Mouse (Mus musculus) left cerebral cortex, postnatal 4 days (tissue): ENCODE data around the gene Zfp941. TPM values are rescaled to one million over a fixed set of nuclear protein-coding genes. Genes with fewer than 3 reads are reported as not detected.

Experiments used
- DNase-seq: peaks from one replicate; pipeline ENCODE4 v3.0.0-alpha.2; 2022
- intact Hi-C: fragments of 180-260 bp; cut with DNase I; formaldehyde crosslinking; loops from one replicate; pipeline ENCODE4 v1.15.1; 2025
- total RNA-seq, 2 experiments: library from RNA; stranded (reverse); gene quantifications; 2 replicates each; pipeline ENCODE4 v1.2.3; 2021

Gene Zfp941
- total RNA-seq, 2 experiments from 2014 or later = 10.9 to 15.0 TPM

GRCm38 (mm10) chr7:140843806-140844205 lies 21.8 kb upstream of the Zfp941 start:
- DNase-seq = no peak
- intact Hi-C loops = no loop called here

GRCm38 (mm10) chr7:140840750-140841735 lies 19.1 kb upstream of the Zfp941 start:
- intact Hi-C loops = no loop called here
- no peak for DNase-seq

- DNase-seq = no peak
- intact Hi-C loops = no loop called here
These were observed 17.6 kb upstream of the Zfp941 start for GRCm38 (mm10) chr7:140839556-140839955.

- no peak for DNase-seq
- intact Hi-C loops = no loop called here
These were observed 14.5 kb upstream of the Zfp941 start for GRCm38 (mm10) chr7:140836243-140837115.

- intact Hi-C loops = no loop called here
- DNase-seq = no peak
These were observed 13.7 kb upstream of the Zfp941 start for GRCm38 (mm10) chr7:140835758-140836087.

GRCm38 (mm10) chr7:140834968-140835757 lies 13.2 kb upstream of the Zfp941 start, which contains the start of gene Urah:
TSS of gene Urah (plus strand) at chr7:140835018.
- intact Hi-C loops = no loop called here
- no peak for DNase-seq

- intact Hi-C loops = no loop called here
- no peak for DNase-seq
These were observed 11.4 kb upstream of the Zfp941 start for GRCm38 (mm10) chr7:140833341-140833740.

- no peak for DNase-seq
- intact Hi-C loops = no loop called here
These were observed 9.5 kb upstream of the Zfp941 start for GRCm38 (mm10) chr7:140831447-140831846.

- peak; percentile 20 for DNase-seq
- intact Hi-C loops = loop anchor here (10.0 kb wide), 1 partner anchor 754 kb away; no protein-coding TSS in a partner anchor
These were observed 6.3 kb upstream of the Zfp941 start for GRCm38 (mm10) chr7:140828171-140828881.

- intact Hi-C loops = loop anchor here (10.0 kb wide), 1 partner anchor 748 kb away; no protein-coding TSS in a partner anchor
- no peak for DNase-seq
These were observed 753 bp upstream of the Zfp941 start for GRCm38 (mm10) chr7:140822731-140823130.

GRCm38 (mm10) chr7:140821305-140821652 lies 699 bp downstream of the Zfp941 start:
- intact Hi-C loops = loop anchor here (10.0 kb wide), 1 partner anchor 746 kb away; no protein-coding TSS in a partner anchor
- DNase-seq = no peak

GRCm38 (mm10) chr7:140820173-140820572 lies 1.8 kb downstream of the Zfp941 start:
- intact Hi-C loops = loop anchor here (10.0 kb wide), 1 partner anchor 745 kb away; no protein-coding TSS in a partner anchor
- DNase-seq = peak; percentile 51

- intact Hi-C loops = no loop called here
- no peak for DNase-seq
These were observed 9.1 kb downstream of the Zfp941 start for GRCm38 (mm10) chr7:140812850-140813249.

- intact Hi-C loops = no loop called here
- DNase-seq = peak; percentile 46
These were observed 10.3 kb downstream of the Zfp941 start for GRCm38 (mm10) chr7:140811714-140812113.

- DNase-seq = no peak
- intact Hi-C loops = no loop called here
These were observed 11.5 kb downstream of the Zfp941 start for GRCm38 (mm10) chr7:140810496-140810895.

GRCm38 (mm10) chr7:140805704-140806103 lies 16.3 kb downstream of the Zfp941 start:
- peak; percentile 25 for DNase-seq
- intact Hi-C loops = no loop called here

- intact Hi-C loops = no loop called here
These were observed 19.3 kb downstream of the Zfp941 start for GRCm38 (mm10) chr7:140802629-140803028.

GRCm38 (mm10) chr7:140798212-140798611 lies 23.8 kb downstream of the Zfp941 start:
- DNase-seq = no peak
- intact Hi-C loops = no loop called here

More at GRCm38 (mm10) chr7:140802629-140803028, 19.3 kb downstream of the Zfp941 start:
- DNase-seq = no peak

- intact Hi-C loops = no loop called here
- no peak for DNase-seq
These were observed 24.4 kb downstream of the Zfp941 start for GRCm38 (mm10) chr7:140797619-140798018.

- DNase-seq = no peak
- intact Hi-C loops = no loop called here
These were observed 28.4 kb downstream of the Zfp941 start for GRCm38 (mm10) chr7:140793541-140793940.
